Mouse (Mus musculus) urinary bladder, postnatal 14 days (tissue): Measurements from ENCODE around the gene Sox15.

ENCODE experiments used
- DNase-seq: peaks from one replicate; pipeline ENCODE4 v3.0.0; 2021; ENCODE audit warnings: low spot score

Sox15 gene

GRCm38 (mm10) chr11:69635471-69635870 lies 19.6 kb upstream of the Sox15 start:
- no peak for DNase-seq

DNA sequence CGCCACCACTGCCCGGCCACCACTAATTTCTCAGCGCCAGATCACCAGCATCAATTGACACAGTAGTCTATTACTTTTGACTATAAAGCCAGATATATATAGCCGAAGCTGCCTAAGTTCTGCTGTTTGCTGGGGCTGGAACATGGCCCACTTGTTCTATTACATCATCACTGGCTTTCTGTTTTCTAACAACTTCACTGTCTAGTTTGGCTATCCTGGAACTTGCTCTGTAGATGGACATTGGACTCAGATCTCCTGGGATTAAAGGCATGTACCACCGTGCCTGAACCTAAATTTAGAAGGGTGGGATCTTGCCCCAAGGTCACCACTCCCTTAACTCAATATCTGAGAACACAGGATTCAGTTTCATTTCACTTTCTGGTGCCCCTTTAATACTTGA lies 9.3 kb upstream of the Sox15 start:
- no peak for DNase-seq

- no peak for DNase-seq
Observed at GRCm38 (mm10) chr11:69653399-69653798, 1.7 kb upstream of the Sox15 start.

DNA sequence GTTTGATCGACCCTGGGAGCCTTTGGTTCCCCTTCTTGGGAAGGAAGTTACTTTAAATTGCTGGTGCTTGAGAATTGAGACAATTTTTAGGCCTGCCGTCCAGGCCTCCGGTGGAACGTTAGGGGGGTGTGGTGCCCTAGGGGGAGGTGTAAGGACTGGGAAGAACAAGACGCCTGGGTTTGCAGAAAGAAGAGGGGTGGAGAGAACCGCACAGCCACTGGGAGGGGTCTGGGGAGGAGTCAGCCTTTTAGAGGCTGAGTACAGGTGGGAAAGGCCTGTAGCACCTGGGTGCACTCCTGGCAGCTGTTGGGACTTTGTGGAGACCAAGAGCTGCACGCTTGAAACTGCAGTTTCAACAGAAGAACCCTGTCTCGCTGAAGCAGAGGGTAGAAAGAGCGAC lies 354 bp upstream of the Sox15 start:
- peak; percentile 57 for DNase-seq

GRCm38 (mm10) chr11:69656065-69656455 lies 946 bp downstream of the Sox15 start:
- DNase-seq = peak; percentile 70

- peak; percentile 68 for DNase-seq
Observed at GRCm38 (mm10) chr11:69656617-69657461, 1.7 kb downstream of the Sox15 start.

DNA sequence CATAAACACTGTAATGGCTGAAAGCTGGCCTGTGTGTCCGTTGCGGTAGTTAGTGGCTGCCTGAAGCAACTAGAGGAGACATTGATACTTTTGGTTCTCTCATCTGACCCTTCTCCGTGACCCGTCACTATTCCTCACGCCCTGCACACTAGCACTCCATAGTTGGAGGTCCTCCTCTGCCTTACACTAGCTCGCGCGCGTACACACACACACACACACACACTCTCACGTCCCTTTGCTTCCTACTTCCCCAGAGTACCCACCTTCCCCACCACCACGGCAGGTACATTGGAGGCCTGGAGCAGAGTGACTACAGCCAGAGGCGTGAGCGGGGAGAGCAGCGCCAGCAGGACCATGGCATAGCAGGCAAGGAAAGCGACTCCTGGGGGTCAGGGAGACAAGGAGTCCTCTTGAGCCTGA lies 2.4 kb downstream of the Sox15 start:
- DNase-seq = no peak

DNA sequence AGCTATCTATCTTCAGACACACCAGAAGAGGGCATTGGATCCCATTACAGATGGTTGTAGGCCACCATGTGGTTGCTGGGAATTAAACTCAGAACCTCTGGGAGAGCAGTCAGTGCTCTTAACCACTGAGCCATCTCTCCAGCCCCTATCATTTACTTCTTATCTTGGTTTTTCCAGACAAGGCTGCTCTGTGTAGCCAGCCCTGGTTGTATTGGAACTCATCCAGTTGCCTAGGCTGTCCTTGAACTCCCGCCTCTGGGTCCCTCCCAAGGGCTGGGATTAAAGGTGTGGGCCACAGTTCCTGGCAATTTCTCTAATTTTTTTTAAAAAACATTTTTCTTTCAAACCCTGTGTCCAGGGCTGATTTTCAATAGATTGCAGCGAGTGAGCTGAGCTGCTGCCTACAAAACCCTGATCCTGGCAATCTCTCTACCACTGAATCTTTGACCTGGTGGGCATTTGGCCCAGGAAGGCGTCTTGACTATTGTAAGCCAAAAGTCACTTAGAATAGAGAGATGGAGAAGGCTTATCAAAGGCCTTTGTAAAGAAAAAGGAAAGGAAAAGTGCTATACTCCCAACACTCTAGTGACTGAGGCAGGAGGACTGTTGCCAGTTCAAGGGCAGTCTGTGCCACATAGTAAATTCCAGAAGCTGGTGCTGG lies 6.2 kb downstream of the Sox15 start:
- DNase-seq = no peak

DNA sequence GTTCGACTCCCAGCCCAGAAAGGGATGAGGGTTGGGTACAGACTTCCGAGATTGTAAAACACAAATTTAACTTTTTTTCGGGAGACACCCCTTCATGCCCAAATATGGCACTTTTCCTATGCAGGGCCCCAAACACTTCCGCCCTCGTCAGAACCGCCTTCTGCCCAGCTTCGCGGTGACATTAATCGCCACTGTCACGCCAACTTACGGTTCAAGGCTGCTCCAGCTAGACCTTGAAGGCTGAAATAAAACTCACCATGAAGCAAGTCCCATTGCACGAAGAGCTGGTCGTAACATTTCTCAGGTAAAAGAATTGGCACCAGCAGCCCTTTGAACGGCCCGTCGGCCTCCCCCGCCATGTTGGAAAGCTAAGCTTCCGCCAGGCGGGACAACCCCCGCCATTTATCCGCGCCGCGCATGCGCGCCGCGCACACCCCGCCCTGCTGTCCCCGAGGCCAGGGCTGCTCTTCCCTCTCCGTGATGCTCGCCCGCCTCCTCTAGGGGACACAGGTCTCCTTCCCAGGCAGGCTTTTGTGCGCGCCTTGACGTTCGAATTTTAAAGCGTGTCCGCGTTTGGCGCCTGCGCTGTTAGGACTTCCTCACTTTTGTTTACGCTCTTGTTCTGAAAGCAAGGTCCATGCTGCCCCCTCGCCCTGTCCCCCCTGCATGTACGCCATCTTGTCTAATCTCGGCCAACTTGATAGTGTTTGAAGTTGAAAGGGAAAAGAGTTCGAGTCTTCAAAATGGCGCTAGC lies 7.3 kb downstream of the Sox15 start, which contains the start of gene Mpdu1:
Gene Mpdu1, minus strand, starts transcription at position 430 of the 754 bp plus-strand sequence.
- DNase-seq = peak; percentile 92

DNA sequence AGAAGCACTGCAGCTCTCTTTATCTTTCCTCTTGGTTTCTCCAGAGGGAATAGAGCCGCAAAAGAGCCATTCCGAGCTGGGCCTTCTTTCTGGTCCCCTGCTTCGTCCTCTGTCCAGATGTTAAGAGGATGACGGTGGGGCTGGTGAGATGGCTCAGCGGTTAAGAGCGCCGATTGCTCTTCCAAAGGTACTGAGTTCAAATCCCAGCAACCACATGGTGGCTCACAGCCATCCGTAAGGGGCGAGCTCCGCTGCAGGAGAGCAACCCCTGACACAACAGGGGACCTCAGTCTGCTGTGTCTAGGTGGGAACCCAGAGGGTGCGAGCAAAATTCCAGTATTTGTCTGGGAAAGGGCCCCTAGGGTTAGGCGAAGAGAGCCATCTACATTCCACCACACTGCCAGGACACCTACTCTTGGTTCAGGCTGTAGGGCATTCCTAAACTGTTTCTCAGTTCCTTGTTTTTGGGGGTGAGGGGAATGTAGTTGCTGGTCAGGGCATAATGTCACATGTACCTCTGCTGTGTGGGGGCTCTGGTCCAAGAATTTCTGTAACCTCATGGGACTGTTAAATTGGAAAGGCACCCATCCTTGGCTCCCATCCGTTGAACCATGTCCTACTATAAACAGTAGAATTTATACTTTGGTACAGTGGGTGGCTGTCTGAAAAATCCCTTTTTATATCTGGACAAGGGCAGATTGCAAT lies 8.0 kb downstream of the Sox15 start:
- no peak for DNase-seq

DNA sequence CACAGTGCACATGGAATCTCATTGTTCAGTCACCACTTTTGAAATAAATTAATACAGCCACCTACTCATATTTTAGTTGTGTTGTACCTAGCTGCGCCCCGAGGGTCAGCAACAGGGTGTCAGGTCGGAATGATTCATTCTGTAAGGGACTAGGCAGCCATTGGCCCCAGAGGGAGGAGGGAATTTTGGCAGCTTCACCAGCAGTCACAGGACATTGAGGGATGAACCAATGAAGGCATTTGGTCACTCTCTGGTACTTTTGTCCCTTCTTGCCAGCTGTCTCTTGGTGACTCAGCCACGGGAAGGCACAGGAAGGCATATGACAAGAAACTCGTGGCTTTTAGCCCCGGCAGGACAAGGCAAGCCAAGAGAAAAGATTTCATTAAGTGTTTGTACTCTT lies 8.7 kb downstream of the Sox15 start:
- DNase-seq = no peak

DNA sequence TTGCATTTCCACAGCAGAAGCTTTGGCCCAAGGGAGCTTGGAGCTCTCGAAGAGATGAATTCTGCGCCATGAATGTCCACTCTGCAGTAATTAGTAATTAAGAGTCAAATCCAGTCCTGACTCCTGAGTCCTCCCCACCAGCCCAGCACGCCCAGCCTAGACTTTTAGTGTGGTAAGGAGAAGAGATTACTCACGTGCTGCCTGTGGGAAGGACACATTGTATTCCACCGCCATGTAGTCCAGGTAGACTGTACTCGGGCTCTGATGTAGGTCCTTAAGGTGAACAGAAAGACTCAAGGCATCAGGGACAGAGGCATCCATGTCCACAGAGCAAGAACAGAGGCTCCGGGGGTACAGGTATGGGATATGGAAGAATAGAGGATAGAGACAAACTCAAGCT lies 9.7 kb downstream of the Sox15 start:
- DNase-seq = no peak

GRCm38 (mm10) chr11:69665457-69665960 lies 10.4 kb downstream of the Sox15 start:
- no peak for DNase-seq

GRCm38 (mm10) chr11:69665961-69666664 lies 11.0 kb downstream of the Sox15 start, which contains the start of gene Cd68:
Gene Cd68 (minus strand): TSS chr11:69666153.
- peak; percentile 58 for DNase-seq

DNA sequence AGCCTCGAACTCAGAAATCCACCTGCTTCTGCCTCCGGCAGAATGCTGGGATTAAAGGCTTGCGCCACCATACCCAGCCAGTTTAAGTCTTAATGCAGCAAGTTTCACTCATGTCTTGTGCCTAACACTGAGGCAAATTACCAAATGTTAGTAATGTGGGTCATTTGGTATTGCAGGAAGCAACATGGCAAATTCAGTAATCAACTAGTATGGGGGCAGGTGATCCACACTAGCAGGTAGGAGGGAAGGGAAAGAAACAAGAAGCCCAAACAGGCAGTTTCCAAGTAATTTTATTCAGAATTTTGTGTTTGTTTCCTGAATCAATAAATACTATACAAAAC lies 11.5 kb downstream of the Sox15 start:
- DNase-seq = no peak

DNA sequence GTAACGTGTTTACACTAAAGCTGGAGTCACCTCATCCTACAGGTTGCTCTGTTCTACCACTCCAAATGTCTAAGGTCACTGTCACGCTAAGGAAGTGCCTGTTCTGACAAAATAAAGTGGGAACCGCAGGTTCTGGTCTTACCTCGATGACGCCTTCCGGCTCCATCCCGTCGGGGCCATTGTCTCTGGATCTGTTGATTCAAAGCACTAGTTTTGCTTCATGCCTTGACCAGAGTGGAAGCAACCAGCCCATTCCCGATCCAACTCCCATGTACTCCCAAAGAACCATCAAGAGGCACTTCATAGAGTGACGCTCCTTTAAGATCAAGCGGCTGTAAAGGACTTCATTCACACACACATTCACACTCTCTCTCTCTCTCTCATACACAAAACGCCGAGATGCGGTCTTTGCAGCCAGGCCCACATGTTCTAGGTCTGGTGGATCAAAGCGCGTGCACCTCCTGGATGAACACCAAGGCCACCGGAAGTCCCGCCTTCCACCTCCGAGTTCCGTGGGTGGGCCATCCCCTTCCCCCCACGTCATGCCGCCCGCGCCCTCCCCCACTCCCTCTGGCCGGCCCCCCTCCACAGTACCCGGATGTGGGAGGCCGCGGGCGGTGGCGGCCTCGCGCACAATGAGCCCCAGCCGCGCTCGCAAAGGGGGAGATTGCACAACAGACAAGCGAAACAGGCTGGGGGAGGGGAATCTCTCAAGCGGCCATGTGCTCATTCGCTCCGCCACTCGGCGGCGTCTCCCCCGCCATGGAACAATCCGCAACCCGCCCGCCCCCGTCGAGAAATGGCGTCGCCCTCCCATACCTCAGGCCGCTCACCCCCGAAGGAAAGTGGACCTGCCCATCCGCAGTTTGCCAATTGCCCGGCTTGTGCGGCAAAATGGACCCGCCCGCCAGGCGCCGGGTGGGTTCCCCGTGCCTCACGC lies 15.9 kb downstream of the Sox15 start:
- peak; percentile 94 for DNase-seq

DNA sequence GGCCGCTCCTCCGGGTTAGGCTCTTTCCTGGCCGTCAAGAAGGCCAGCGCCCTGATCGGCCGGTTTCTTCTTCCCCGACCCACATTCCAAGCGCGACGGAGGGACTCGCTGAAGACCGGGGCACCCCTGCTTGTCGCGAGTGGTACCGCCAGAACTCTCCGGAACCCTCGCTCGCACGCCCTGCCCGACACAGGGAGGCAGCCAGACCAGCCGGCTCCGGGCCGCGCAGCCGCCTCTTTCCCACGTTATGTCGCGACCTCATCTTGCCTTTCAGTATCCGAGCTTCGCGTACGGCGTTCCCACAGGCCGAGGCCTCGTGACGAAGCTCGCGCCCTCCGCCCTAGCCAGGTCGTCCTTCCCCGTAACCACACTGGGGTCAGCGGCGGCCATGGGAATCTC lies 16.6 kb downstream of the Sox15 start:
- DNase-seq = no peak

DNA sequence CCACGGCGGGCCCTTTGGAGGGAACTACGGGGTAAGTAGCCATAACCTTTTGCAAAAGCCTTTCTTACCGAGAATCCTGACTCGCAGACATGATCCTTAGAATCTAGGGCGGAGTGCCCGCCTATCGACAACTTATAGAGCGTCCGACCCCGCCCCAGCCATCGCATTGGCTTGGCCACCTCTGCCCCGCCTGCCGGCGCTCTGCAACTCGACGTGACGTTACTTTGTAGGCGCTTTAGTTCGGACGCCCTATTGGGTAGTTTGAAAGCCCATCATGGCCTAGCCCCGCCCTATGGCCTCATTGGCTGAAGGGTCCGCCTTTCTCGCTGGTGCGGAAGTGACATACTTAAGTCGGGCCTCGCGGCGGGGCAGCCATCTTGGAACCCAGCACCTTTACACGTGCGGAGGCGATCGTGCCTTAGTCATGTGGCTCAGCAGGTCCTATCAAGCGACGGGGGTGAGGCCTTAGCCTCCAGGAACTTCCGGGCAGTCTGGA lies 17.1 kb downstream of the Sox15 start, which contains the start of gene Eif4a1:
Gene Eif4a1, minus strand, starts transcription at position 213 of the 496 bp plus-strand sequence.
- peak; percentile 100 for DNase-seq

DNA sequence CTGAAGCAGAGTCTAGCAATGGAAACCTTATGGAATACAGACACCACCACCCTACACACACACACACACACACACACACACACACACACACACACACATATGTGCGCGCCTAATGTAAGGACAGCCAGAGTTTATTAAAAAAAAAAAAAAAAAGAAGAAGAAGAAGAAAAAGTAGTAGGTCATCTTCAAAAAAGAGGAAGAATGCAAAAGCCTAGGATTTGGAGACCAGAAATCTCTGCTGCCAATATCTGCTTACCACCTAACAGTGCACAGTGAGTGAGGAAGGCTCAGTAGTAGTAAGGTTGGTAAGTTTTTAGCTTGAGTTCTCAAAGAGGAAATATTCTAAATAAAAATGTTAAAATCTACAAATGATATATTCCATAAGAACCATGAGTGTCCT lies 24.0 kb downstream of the Sox15 start:
- DNase-seq = no peak
